Mouse (Mus musculus) thymus, adult 2 months (tissue): ENCODE data around the gene N4bp2l1. TPM values are rescaled to one million over a fixed set of nuclear protein-coding genes. Genes with fewer than 3 reads are reported as not detected.

ENCODE experiments used
- DNase-seq: peaks from one replicate; pipeline ENCODE4 v3.0.0; 2021
- H3K27ac ChIP-seq: fragments of 200-500 bp; 2 replicates; pipeline ENCODE4 v1.5.1; 2012; ENCODE audit warnings: low read length, control low read depth; ENCODE audit not compliant: control insufficient read depth, insufficient read depth
- H3K27me3 ChIP-seq: fragments of 200-500 bp; 2 replicates; pipeline ENCODE4 v1.6.1; 2012; ENCODE audit warnings: mild to moderate bottlenecking, low read length, moderate library complexity, mixed read lengths; ENCODE audit not compliant: control insufficient read depth, insufficient read depth
- H3K36me3 ChIP-seq: fragments of 200-500 bp; 2 replicates; pipeline ENCODE4 v1.6.1; 2012; ENCODE audit warnings: mild to moderate bottlenecking, low read length, moderate library complexity; ENCODE audit not compliant: control insufficient read depth, insufficient read depth
- H3K4me1 ChIP-seq: fragments of 200-500 bp; replicated peaks from 2 replicates; pipeline ENCODE4 v1.6.1; 2012; ENCODE audit warnings: low read length; ENCODE audit not compliant: control insufficient read depth, insufficient read depth
- H3K4me3 ChIP-seq: fragments of 200-500 bp; 2 replicates; pipeline ENCODE4 v1.5.1; 2012; ENCODE audit warnings: mild to moderate bottlenecking, low read length, control low read depth, moderate library complexity; ENCODE audit not compliant: control insufficient read depth, insufficient read depth
- CTCF ChIP-seq: fragments of 200-500 bp; IDR thresholded peaks from 2 replicates; pipeline ENCODE4 v1.5.1; 2012; ENCODE audit warnings: mild to moderate bottlenecking, control low read depth, low read length, moderate library complexity, borderline replicate concordance; ENCODE audit not compliant: control insufficient read depth, poor library complexity, insufficient read depth; ENCODE audit errors: extremely low read depth
- POLR2A ChIP-seq: fragments of 200-500 bp; IDR thresholded peaks from 2 replicates; pipeline ENCODE4 v1.6.1; 2012; ENCODE audit warnings: mild to moderate bottlenecking, low read length, control low read depth, moderate library complexity; ENCODE audit not compliant: control insufficient read depth, poor library complexity, insufficient read depth; ENCODE audit errors: extremely low read depth
- WGBS: fragments of 180-500 bp; shearing (Covaris S2); methylation state at CpG from one replicate; pipeline ENCODE4 v1.1.7; 2018; 5-methylcytosine and 5-hydroxymethylcytosine counted together
- polyA plus RNA-seq: library from polyadenylated mRNA; depleted of rRNA; stranded (reverse); fragments of >200 nt; gene quantifications from 2 replicates; pipeline ENCODE4 v1.2.3, GENCODE M21; 2012; rRNA removed

The N4bp2l1 gene
- polyA plus RNA-seq, 1 experiment, result 39.1 TPM

- H3K4me3 ChIP-seq, result no peak overlapping the region
- TF ChIP-seq POLR2A (no peak), CTCF (no peak)
- H3K4me1 ChIP-seq, result no peaks in the 10 kb centered on the region
- H3K36me3 ChIP-seq, result peaks cover 5% of the 10 kb centered on the region
- no peak for DNase-seq
- H3K27me3 ChIP-seq, result no peaks in the 10 kb centered on the region
- H3K27ac ChIP-seq, result no peak overlapping the region
- 90% methylated on average over 2 of the region's 2 CpGs for WGBS
These were observed 53.8 kb downstream of the N4bp2l1 start for GRCm38 (mm10) chr5:150543184-150543583.

DNA sequence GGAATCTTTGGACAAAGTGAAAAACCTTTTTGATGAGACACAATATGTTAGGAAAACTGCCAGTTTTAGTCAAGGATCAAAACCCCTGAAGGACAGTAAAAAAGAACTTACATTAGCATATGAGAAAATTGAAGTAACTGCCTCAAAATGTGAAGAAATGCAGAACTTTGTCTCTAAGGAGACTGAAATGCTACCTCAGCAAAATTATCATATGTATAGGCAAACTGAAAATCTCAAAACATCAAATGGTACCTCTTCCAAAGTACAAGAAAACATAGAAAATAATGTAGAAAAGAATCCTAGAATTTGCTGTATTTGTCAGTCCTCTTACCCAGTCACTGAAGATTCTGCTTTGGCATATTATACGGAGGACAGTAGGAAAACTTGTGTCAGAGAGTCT, 55.7 kb downstream of the N4bp2l1 start:
- no peaks in the 10 kb centered on the region for H3K4me1 ChIP-seq
- H3K27me3 ChIP-seq, result no peaks in the 10 kb centered on the region
- no peak for DNase-seq
- TF ChIP-seq POLR2A (no peak), CTCF (no peak)
- no peak overlapping the region for H3K27ac ChIP-seq
- H3K4me3 ChIP-seq, result no peak overlapping the region
- WGBS, result 96% methylated on average over 1 of the region's 1 CpGs
- peaks cover 5% of the 10 kb centered on the region for H3K36me3 ChIP-seq

GRCm38 (mm10) chr5:150525239-150525638, 71.7 kb downstream of the N4bp2l1 start:
- H3K36me3 ChIP-seq, result no peaks in the 10 kb centered on the region
- WGBS, result 95% methylated on average over 2 of the region's 2 CpGs

GRCm38 (mm10) chr5:150522867-150523234, 74.1 kb downstream of the N4bp2l1 start:
- Histone ChIP-seq H3K4me3 (peak overlapping the region; percentile 87), H3K36me3 (no peaks in the 10 kb centered on the region), H3K27me3 (no peaks in the 10 kb centered on the region), H3K27ac (no peak overlapping the region), H3K4me1 (no peaks in the 10 kb centered on the region)
- TF ChIP-seq CTCF (no peak), POLR2A (no peak)
- 2% methylated on average over 11 of the region's 11 CpGs for WGBS
- no peak for DNase-seq

More at GRCm38 (mm10) chr5:150525239-150525638, 71.7 kb downstream of the N4bp2l1 start:
- Histone ChIP-seq H3K4me3 (no peak overlapping the region), H3K27ac (no peak overlapping the region), H3K27me3 (no peaks in the 10 kb centered on the region), H3K4me1 (no peaks in the 10 kb centered on the region)
- TF ChIP-seq CTCF (no peak), POLR2A (no peak)
- no peak for DNase-seq

- 4% methylated on average over 63 of the region's 63 CpGs for WGBS
- Histone ChIP-seq H3K4me1 (no peaks in the 10 kb centered on the region), H3K4me3 (peak within 1 kb of the TSS; percentile 87), H3K27ac (no peak within 1 kb of the TSS), H3K36me3 (no peaks in the 10 kb centered on the region), H3K27me3 (no peaks in the 10 kb centered on the region)
- peak; percentile 76 for TF ChIP-seq POLR2A
- peak; percentile 38; the same call in 1 of the 2 replicates for TF ChIP-seq CTCF
- peak; percentile 92 for DNase-seq
These were observed 74.8 kb downstream of the N4bp2l1 start, which contains the start of gene Brca2 for GRCm38 (mm10) chr5:150521937-150522866. Brca2 (plus strand) TSS chr5:150522630.

Other genes with a start within 250 kb of the N4bp2l1 start
- gene Zar1l, start 79.0 kb downstream of the N4bp2l1 start, polyA plus RNA-seq, result not detected in 2 replicates
- gene Brca2, start 74.6 kb downstream of the N4bp2l1 start, polyA plus RNA-seq, result 7.6 and 11.5 TPM in 2 replicates
- 10.5 and 13.1 TPM in 2 replicates for gene N4bp2l2, start 69.0 kb upstream of the N4bp2l1 start, polyA plus RNA-seq
- 17.6 and 18.7 TPM in 2 replicates for gene Pds5b, start 76.6 kb upstream of the N4bp2l1 start, polyA plus RNA-seq